Mouse (Mus musculus) C2C12 (cell line): Measurements from ENCODE around the gene Ipo11.

Experiments
- CEBPB ChIP-seq: IDR thresholded peaks from one replicate; pipeline ENCODE4 v1.6.1; 2011; ENCODE audit warnings: low read depth, mild to moderate bottlenecking, control low read depth, moderate library complexity
- CTCF ChIP-seq: IDR thresholded peaks from one replicate; pipeline ENCODE4 v1.5.1; 2011; ENCODE audit not compliant: control insufficient read depth, insufficient read depth, insufficient read length
- MAX ChIP-seq: IDR thresholded peaks from one replicate; pipeline ENCODE4 v1.6.1; 2011; ENCODE audit warnings: mild to moderate bottlenecking, control low read depth
- MYOD1 ChIP-seq: IDR thresholded peaks from one replicate; pipeline ENCODE4 v1.6.1; 2011; ENCODE audit warnings: low read depth; ENCODE audit not compliant: control insufficient read depth, insufficient read length
- MYOG ChIP-seq: IDR thresholded peaks from one replicate; pipeline ENCODE4 v1.6.1; 2011; ENCODE audit not compliant: control insufficient read depth, insufficient read length; ENCODE audit errors: extremely low read depth
- USF1 ChIP-seq: IDR thresholded peaks from one replicate; pipeline ENCODE4 v1.6.1; 2011; ENCODE audit warnings: low read depth, mild to moderate bottlenecking, control low read depth, moderate library complexity

- no peak for TF ChIP-seq USF1
- TF ChIP-seq CTCF: no peak
- no peak for TF ChIP-seq CEBPB
- no peak for TF ChIP-seq MYOD1
- TF ChIP-seq MAX: no peak
- TF ChIP-seq MYOG: no peak
Observed at GRCm38 (mm10) chr13:106807303-106807702, 129.5 kb downstream of the Ipo11 start.
